Mouse (Mus musculus): ENCODE data around the gene Dpysl4. TPM values are rescaled to one million over a fixed set of nuclear protein-coding genes. Genes with fewer than 3 reads are reported as not detected.

Gene Dpysl4
- polyA plus RNA-seq, 1 experiment from 2014 or later, result 106 TPM

Other genes starting within 250 kb of the Dpysl4 start
- 45.1 and 49.7 TPM in 2 replicates for gene Ppp2r2d, start 239.9 kb upstream of the Dpysl4 start, polyA plus RNA-seq (2015; fragmentation: Nextera tagmentation; extraction: Ambion mirVana)
- 22.0 and 24.4 TPM in 2 replicates for gene Mapk1ip1, start 239.7 kb upstream of the Dpysl4 start, polyA plus RNA-seq (2015; fragmentation: Nextera tagmentation; extraction: Ambion mirVana)
- 58.1 and 61.1 TPM in 2 replicates for gene Bnip3, start 176.5 kb upstream of the Dpysl4 start, polyA plus RNA-seq (2015; fragmentation: Nextera tagmentation; extraction: Ambion mirVana)
- gene Jakmip3, start 145.3 kb upstream of the Dpysl4 start, polyA plus RNA-seq (2015; fragmentation: Nextera tagmentation; extraction: Ambion mirVana), result 0.41 and 1.0 TPM in 2 replicates
- 3.6 and 3.7 TPM in 2 replicates for gene Lrrc27, start 127.0 kb downstream of the Dpysl4 start, polyA plus RNA-seq (2015; fragmentation: Nextera tagmentation; extraction: Ambion mirVana)
- gene Stk32c, start 127.3 kb downstream of the Dpysl4 start, polyA plus RNA-seq (2015; fragmentation: Nextera tagmentation; extraction: Ambion mirVana), result 0.50 and 0.89 TPM in 2 replicates
- gene Pwwp2b, start 162.5 kb downstream of the Dpysl4 start, polyA plus RNA-seq (2015; fragmentation: Nextera tagmentation; extraction: Ambion mirVana), result 4.5 and 4.7 TPM in 2 replicates

Data from forebrain, embryonic 13.5 days (tissue).